Mouse (Mus musculus) erythroblast, embryonic 14.5 days (primary cell): ENCODE data around the gene Nin.

ENCODE experiments used
- GATA1 ChIP-seq: IDR thresholded peaks from 2 replicates; pipeline ENCODE4 v1.6.1; 2012; ENCODE audit warnings: low read length, inconsistent platforms, mixed read lengths
- TAL1 ChIP-seq: IDR thresholded peaks from 3 replicates; pipeline ENCODE4 v1.6.1; 2012; ENCODE audit warnings: low read length, inconsistent platforms, mixed read lengths

DNA sequence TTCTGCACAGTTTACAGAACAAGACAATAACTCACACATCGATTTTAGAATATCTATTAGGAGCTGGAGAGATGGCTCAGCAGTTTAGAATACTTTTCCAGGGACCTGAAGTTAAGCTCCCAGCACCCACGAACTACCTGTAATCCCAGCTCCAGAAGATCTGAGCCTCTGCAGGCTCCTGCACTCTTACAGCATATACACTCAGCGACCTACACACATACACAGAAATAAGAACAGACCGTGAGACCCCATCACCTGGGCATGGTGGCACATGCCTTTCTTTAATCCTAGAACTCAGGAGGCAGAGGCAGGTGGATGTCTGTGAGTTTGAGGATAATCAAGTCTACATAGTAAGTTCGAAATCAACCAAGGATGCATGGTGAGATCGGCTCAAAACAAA lies 32.1 kb upstream of the Nin start:
- TF ChIP-seq GATA1, result no peak
- no peak for TF ChIP-seq TAL1
